Mouse (Mus musculus) cerebellum, adult 2 months (tissue): Measurements from ENCODE around the gene Gm13124.

Experiments used
- CTCF ChIP-seq: fragments of 200-500 bp; IDR thresholded peaks from 2 replicates; pipeline ENCODE4 v1.5.1; 2011; ENCODE audit warnings: low read depth, mild to moderate bottlenecking, control low read depth, low read length, moderate library complexity, borderline replicate concordance; ENCODE audit not compliant: insufficient read depth
- POLR2A ChIP-seq: fragments of 200-500 bp; IDR thresholded peaks from 2 replicates; pipeline ENCODE4 v1.6.1; 2011; ENCODE audit warnings: low read length, control low read depth, borderline replicate concordance; ENCODE audit not compliant: insufficient read depth

GRCm38 (mm10) chr4:144551156-144551555 is 13.8 kb downstream of the Gm13124 start:
- no peak for TF ChIP-seq CTCF
- no peak for TF ChIP-seq POLR2A
